Mouse (Mus musculus): ENCODE results near the gene Shroom3.

Shroom3 gene

GRCm38 (mm10) chr5:92808503-92809415 lies 125.5 kb downstream of the Shroom3 start:
- peak; percentile 84 for DNase-seq (ENCODE audit: low spot score)

- no peak for DNase-seq (ENCODE audit: low spot score)
These were observed 126.1 kb downstream of the Shroom3 start for GRCm38 (mm10) chr5:92809416-92809750.

GRCm38 (mm10) chr5:92810922-92811533 lies 127.8 kb downstream of the Shroom3 start:
- no peak for DNase-seq (ENCODE audit: low spot score)

- no peak for DNase-seq (ENCODE audit: low spot score)
These were observed 128.5 kb downstream of the Shroom3 start for GRCm38 (mm10) chr5:92811761-92812160.

GRCm38 (mm10) chr5:92812936-92813335 lies 129.7 kb downstream of the Shroom3 start:
- no peak for DNase-seq (ENCODE audit: low spot score)

- no peak for DNase-seq (ENCODE audit: low spot score)
These were observed 130.3 kb downstream of the Shroom3 start for GRCm38 (mm10) chr5:92813562-92813961.

- DNase-seq (ENCODE audit: low spot score), result no peak
These were observed 131.4 kb downstream of the Shroom3 start for GRCm38 (mm10) chr5:92814621-92815020.

GRCm38 (mm10) chr5:92817122-92817822 lies 134.0 kb downstream of the Shroom3 start:
- no peak for DNase-seq (ENCODE audit: low spot score)

GRCm38 (mm10) chr5:92821370-92821769 lies 138.1 kb downstream of the Shroom3 start:
- no peak for DNase-seq (ENCODE audit: low spot score)

- DNase-seq (ENCODE audit: low spot score), result no peak
These were observed 140.3 kb downstream of the Shroom3 start for GRCm38 (mm10) chr5:92823495-92823894.

- no peak for DNase-seq (ENCODE audit: low spot score)
These were observed 141.2 kb downstream of the Shroom3 start for GRCm38 (mm10) chr5:92824304-92825009.

GRCm38 (mm10) chr5:92830391-92830790 lies 147.2 kb downstream of the Shroom3 start:
- DNase-seq (ENCODE audit: low spot score), result no peak

- DNase-seq (ENCODE audit: low spot score), result no peak
These were observed 151.3 kb downstream of the Shroom3 start for GRCm38 (mm10) chr5:92834513-92834912.

- no peak for DNase-seq (ENCODE audit: low spot score)
These were observed 154.1 kb downstream of the Shroom3 start for GRCm38 (mm10) chr5:92837311-92837710.

GRCm38 (mm10) chr5:92838351-92838784 lies 155.1 kb downstream of the Shroom3 start:
- DNase-seq (ENCODE audit: low spot score), result no peak

- no peak for DNase-seq (ENCODE audit: low spot score)
These were observed 156.1 kb downstream of the Shroom3 start for GRCm38 (mm10) chr5:92839314-92839713.

GRCm38 (mm10) chr5:92841474-92841873 lies 158.2 kb downstream of the Shroom3 start:
- DNase-seq (ENCODE audit: low spot score), result peak; percentile 30

GRCm38 (mm10) chr5:92842417-92842816 lies 159.2 kb downstream of the Shroom3 start:
- DNase-seq (ENCODE audit: low spot score), result no peak

- DNase-seq (ENCODE audit: low spot score), result no peak
These were observed 159.6 kb downstream of the Shroom3 start for GRCm38 (mm10) chr5:92842881-92843280.

- DNase-seq (ENCODE audit: low spot score), result no peak
These were observed 160.9 kb downstream of the Shroom3 start for GRCm38 (mm10) chr5:92843850-92844785.

- DNase-seq (ENCODE audit: low spot score), result no peak
These were observed 166.5 kb downstream of the Shroom3 start for GRCm38 (mm10) chr5:92849743-92850142.
